Mouse (Mus musculus): ENCODE results near the gene Ankrd28. TPM values are rescaled to one million over a fixed set of nuclear protein-coding genes. Genes with fewer than 3 reads are reported as not detected.
"Not testable (repeated sequence)": the region's sequence is repeated elsewhere in the genome, so short reads cannot be mapped to it uniquely, and the experiment has no call there.

Gene Ankrd28
- polyA plus RNA-seq, 1 experiment from 2014 or later = 9.1 TPM

- not testable (repeated sequence) for H3K27ac ChIP-seq (replicated peaks); ATAC-seq (ENCODE audit: low FRiP score)
- WGBS = 100% methylated on average over 3 of the region's 3 CpGs
Observed at GRCm38 (mm10) chr14:31758410-31758809, 72.0 kb downstream of the Ankrd28 start.

GRCm38 (mm10) chr14:31748239-31748873 is 82.1 kb downstream of the Ankrd28 start:
- Histone ChIP-seq H3K36me3 (peaks cover 12% of the 10 kb centered on the region), H3K4me2 (no peak overlapping the region), H3K27me3 (replicated peaks) (no peaks in the 10 kb centered on the region), H3K9ac (replicated peaks) (no peak overlapping the region), H3K9me3 (replicated peaks) (no peaks in the 10 kb centered on the region), H3K4me3 (replicated peaks) (no peak overlapping the region), H3K4me1 (no peaks in the 10 kb centered on the region), H3K27ac (replicated peaks) (no peak overlapping the region)
- ATAC-seq (ENCODE audit: low FRiP score) = no peak
- 80% methylated on average over 6 of the region's 6 CpGs for WGBS

More at GRCm38 (mm10) chr14:31758410-31758809, 72.0 kb downstream of the Ankrd28 start:
- H3K4me2 ChIP-seq; H3K9me3 ChIP-seq (replicated peaks); H3K27me3 ChIP-seq (replicated peaks); H3K4me3 ChIP-seq (replicated peaks); H3K9ac ChIP-seq (replicated peaks); H3K4me1 ChIP-seq: not testable (repeated sequence)
- peaks cover 28% of the 10 kb centered on the region for H3K36me3 ChIP-seq

- peaks cover 33% of the 10 kb centered on the region for H3K36me3 ChIP-seq
Observed at GRCm38 (mm10) chr14:31742523-31742922, 87.9 kb downstream of the Ankrd28 start.

GRCm38 (mm10) chr14:31734811-31735210 is 95.6 kb downstream of the Ankrd28 start:
- Histone ChIP-seq H3K27ac (replicated peaks) (no peak overlapping the region), H3K4me1 (no peaks in the 10 kb centered on the region), H3K4me3 (replicated peaks) (no peak overlapping the region), H3K4me2 (no peak overlapping the region), H3K36me3 (peaks cover 29% of the 10 kb centered on the region), H3K9me3 (replicated peaks) (no peaks in the 10 kb centered on the region), H3K27me3 (replicated peaks) (no peaks in the 10 kb centered on the region), H3K9ac (replicated peaks) (no peak overlapping the region)
- no peak for ATAC-seq (ENCODE audit: low FRiP score)
- WGBS = 88% methylated on average over 2 of the region's 2 CpGs

More at GRCm38 (mm10) chr14:31742523-31742922, 87.9 kb downstream of the Ankrd28 start:
- Histone ChIP-seq H3K4me2 (no peak overlapping the region), H3K27me3 (replicated peaks) (no peaks in the 10 kb centered on the region), H3K9ac (replicated peaks) (no peak overlapping the region), H3K9me3 (replicated peaks) (no peaks in the 10 kb centered on the region), H3K4me1 (no peaks in the 10 kb centered on the region), H3K4me3 (replicated peaks) (no peak overlapping the region), H3K27ac (replicated peaks) (no peak overlapping the region)
- WGBS = 92% methylated on average over 3 of the region's 3 CpGs
- no peak for ATAC-seq (ENCODE audit: low FRiP score)

GRCm38 (mm10) chr14:31727522-31727921 is 102.9 kb downstream of the Ankrd28 start:
- WGBS = 92% methylated on average over 3 of the region's 3 CpGs
- no peak overlapping the region for H3K27ac ChIP-seq (replicated peaks)
- peaks cover 36% of the 10 kb centered on the region for H3K36me3 ChIP-seq
- no peaks in the 10 kb centered on the region for H3K27me3 ChIP-seq (replicated peaks)
- no peaks in the 10 kb centered on the region for H3K4me1 ChIP-seq
- no peak for ATAC-seq (ENCODE audit: low FRiP score)
- H3K4me3 ChIP-seq (replicated peaks) = no peak overlapping the region
- no peak overlapping the region for H3K9ac ChIP-seq (replicated peaks)
- H3K9me3 ChIP-seq (replicated peaks) = no peaks in the 10 kb centered on the region
- H3K4me2 ChIP-seq = no peak overlapping the region

- peaks cover 45% of the 10 kb centered on the region for H3K36me3 ChIP-seq
- ATAC-seq (ENCODE audit: low FRiP score) = no peak
- WGBS = 75% methylated on average over 1 of the region's 1 CpGs
Observed at GRCm38 (mm10) chr14:31722746-31723145, 107.7 kb downstream of the Ankrd28 start.

GRCm38 (mm10) chr14:31721256-31721655 is 109.2 kb downstream of the Ankrd28 start:
- Histone ChIP-seq H3K27ac (replicated peaks) (no peak overlapping the region), H3K36me3 (peaks cover 46% of the 10 kb centered on the region), H3K4me1 (no peaks in the 10 kb centered on the region), H3K4me2 (no peak overlapping the region), H3K9me3 (replicated peaks) (no peaks in the 10 kb centered on the region), H3K4me3 (replicated peaks) (no peak overlapping the region), H3K9ac (replicated peaks) (no peak overlapping the region), H3K27me3 (replicated peaks) (no peaks in the 10 kb centered on the region)
- whole genome bisulfite sequencing = 85% methylated on average over 3 of the region's 3 CpGs
- ATAC-seq (ENCODE audit: low FRiP score) = no peak

More at GRCm38 (mm10) chr14:31722746-31723145, 107.7 kb downstream of the Ankrd28 start:
- Histone ChIP-seq H3K27ac (replicated peaks) (no peak overlapping the region), H3K4me3 (replicated peaks) (no peak overlapping the region), H3K4me2 (no peak overlapping the region), H3K27me3 (replicated peaks) (no peaks in the 10 kb centered on the region), H3K9ac (replicated peaks) (no peak overlapping the region), H3K4me1 (no peaks in the 10 kb centered on the region), H3K9me3 (replicated peaks) (no peaks in the 10 kb centered on the region)

- no peaks in the 10 kb centered on the region for H3K27me3 ChIP-seq (replicated peaks)
- no peak for ATAC-seq (ENCODE audit: low FRiP score)
- H3K27ac ChIP-seq (replicated peaks) = no peak overlapping the region
- WGBS = 93% methylated on average over 2 of the region's 2 CpGs
- peaks cover 54% of the 10 kb centered on the region for H3K36me3 ChIP-seq
- H3K9ac ChIP-seq (replicated peaks) = no peak overlapping the region
- no peaks in the 10 kb centered on the region for H3K9me3 ChIP-seq (replicated peaks)
- H3K4me3 ChIP-seq (replicated peaks) = no peak overlapping the region
- no peak overlapping the region for H3K4me2 ChIP-seq
- H3K4me1 ChIP-seq = no peaks in the 10 kb centered on the region
Observed at GRCm38 (mm10) chr14:31718332-31718731, 112.1 kb downstream of the Ankrd28 start.

GRCm38 (mm10) chr14:31717360-31717759 is 113.1 kb downstream of the Ankrd28 start:
- Histone ChIP-seq H3K36me3 (peaks cover 62% of the 10 kb centered on the region), H3K9ac (replicated peaks) (no peak overlapping the region), H3K27me3 (replicated peaks) (no peaks in the 10 kb centered on the region), H3K4me3 (replicated peaks) (no peak overlapping the region), H3K9me3 (replicated peaks) (no peaks in the 10 kb centered on the region), H3K27ac (replicated peaks) (no peak overlapping the region), H3K4me1 (no peaks in the 10 kb centered on the region), H3K4me2 (no peak overlapping the region)
- 97% methylated on average over 5 of the region's 5 CpGs for WGBS
- no peak for ATAC-seq (ENCODE audit: low FRiP score)

- no peaks in the 10 kb centered on the region for H3K9me3 ChIP-seq (replicated peaks)
- H3K27ac ChIP-seq (replicated peaks) = no peak overlapping the region
- no peaks in the 10 kb centered on the region for H3K4me1 ChIP-seq
- no peak overlapping the region for H3K4me2 ChIP-seq
- peaks cover 64% of the 10 kb centered on the region for H3K36me3 ChIP-seq
- H3K9ac ChIP-seq (replicated peaks) = no peak overlapping the region
- no peak for ATAC-seq (ENCODE audit: low FRiP score)
- H3K4me3 ChIP-seq (replicated peaks) = no peak overlapping the region
- H3K27me3 ChIP-seq (replicated peaks) = no peaks in the 10 kb centered on the region
Observed at GRCm38 (mm10) chr14:31715669-31716068, 114.8 kb downstream of the Ankrd28 start.

GRCm38 (mm10) chr14:31709343-31709742 is 121.1 kb downstream of the Ankrd28 start:
- no peaks in the 10 kb centered on the region for H3K9me3 ChIP-seq (replicated peaks)
- H3K9ac ChIP-seq (replicated peaks) = no peak overlapping the region
- H3K27ac ChIP-seq (replicated peaks) = no peak overlapping the region
- H3K4me2 ChIP-seq = no peak overlapping the region
- peaks cover 44% of the 10 kb centered on the region for H3K36me3 ChIP-seq
- no peak for ATAC-seq (ENCODE audit: low FRiP score)
- WGBS = 86% methylated on average over 1 of the region's 1 CpGs
- no peaks in the 10 kb centered on the region for H3K4me1 ChIP-seq
- no peak overlapping the region for H3K4me3 ChIP-seq (replicated peaks)
- no peaks in the 10 kb centered on the region for H3K27me3 ChIP-seq (replicated peaks)

GRCm38 (mm10) chr14:31700376-31700775 is 130.1 kb downstream of the Ankrd28 start:
- Histone ChIP-seq H3K9me3 (replicated peaks) (no peaks in the 10 kb centered on the region), H3K4me3 (replicated peaks) (no peak overlapping the region), H3K4me1 (no peaks in the 10 kb centered on the region), H3K4me2 (no peak overlapping the region), H3K36me3 (peaks cover 66% of the 10 kb centered on the region), H3K27me3 (replicated peaks) (no peaks in the 10 kb centered on the region), H3K27ac (replicated peaks) (no peak overlapping the region), H3K9ac (replicated peaks) (no peak overlapping the region)
- no peak for ATAC-seq (ENCODE audit: low FRiP score)
- WGBS = 91% methylated on average over 2 of the region's 2 CpGs
